Mouse (Mus musculus) MEL (cell line): ENCODE measurements around the gene Plxna4.

ENCODE experiments used
- BHLHE40 ChIP-seq: IDR thresholded peaks from 2 replicates; pipeline ENCODE4 v1.6.1; 2012; ENCODE audit warnings: low read depth, mild to moderate bottlenecking, inconsistent platforms, low read length, improper control_type of control experiment, borderline replicate concordance
- CTCF ChIP-seq, 3 experiments: IDR thresholded peaks in 2 of 3; conservative IDR thresholded peaks in 1 of 3; 2 replicates each; pipeline ENCODE4 v1.5.1; 2011 to 2012; ENCODE audit warnings: low read length in 3 of 3, low read depth in 2 of 3, mild to moderate bottlenecking in 2 of 3, improper control_type of control experiment in 1 of 3, inconsistent platforms in 1 of 3, mixed read lengths in 1 of 3, moderate library complexity in 1 of 3; ENCODE audit not compliant: control insufficient read depth in 1 of 3, insufficient read depth in 1 of 3, poor library complexity in 1 of 3, severe bottlenecking in 1 of 3
- E2F4 ChIP-seq: IDR thresholded peaks from 2 replicates; pipeline ENCODE4 v1.6.1; 2011; ENCODE audit warnings: low read depth, low read length, improper control_type of control experiment, borderline replicate concordance
- ELF1 ChIP-seq: IDR thresholded peaks from 2 replicates; pipeline ENCODE4 v1.6.1; 2014; ENCODE audit warnings: low read depth, mild to moderate bottlenecking, inconsistent platforms, low read length, improper control_type of control experiment, moderate library complexity
- MAX ChIP-seq: IDR thresholded peaks from 2 replicates; pipeline ENCODE4 v1.6.1; 2011; ENCODE audit warnings: low read length, improper control_type of control experiment
- POLR2A ChIP-seq, 2 experiments: IDR thresholded peaks; 2 replicates each; pipeline ENCODE4 v1.6.1; 2011 to 2012; ENCODE audit warnings: low read length in 2 of 2, mild to moderate bottlenecking in 2 of 2, control low read depth in 1 of 2, improper control_type of control experiment in 1 of 2, low read depth in 1 of 2, moderate library complexity in 1 of 2; ENCODE audit not compliant: control insufficient read depth in 1 of 2, insufficient read depth in 1 of 2, poor library complexity in 1 of 2
- POLR2AphosphoS5 ChIP-seq: IDR thresholded peaks from 2 replicates; pipeline ENCODE4 v1.6.1; 2012; ENCODE audit warnings: low read depth, borderline replicate concordance, mild to moderate bottlenecking, inconsistent platforms, low read length, moderate library complexity, mixed read lengths
- TAL1 ChIP-seq: IDR thresholded peaks from 2 replicates; pipeline ENCODE4 v1.6.1; 2012; ENCODE audit warnings: mild to moderate bottlenecking, inconsistent platforms, low read length, moderate library complexity, mixed read lengths
- TBP ChIP-seq: IDR thresholded peaks from 2 replicates; pipeline ENCODE4 v1.8.0; 2011; ENCODE audit warnings: low read depth, low read length, improper control_type of control experiment
- ZKSCAN1 ChIP-seq: IDR thresholded peaks from 2 replicates; pipeline ENCODE4 v1.6.1; 2012; ENCODE audit warnings: low read depth, mild to moderate bottlenecking, inconsistent platforms, low read length, improper control_type of control experiment, moderate library complexity

- no peak for TF ChIP-seq POLR2A (IDR thresholded peaks at IDR 0.05; ENCODE audit: control insufficient read depth in 1 of 2, insufficient read depth in 1 of 2, low read depth in 1 of 2, low read length in 2 of 2, poor library complexity in 1 of 2)
- no peak for TF ChIP-seq TAL1
- no peak for TF ChIP-seq ELF1
- TF ChIP-seq MAX: no peak
- no peak for TF ChIP-seq CTCF (IDR thresholded peaks at IDR 0.05 in 2 of 3, conservative IDR thresholded peaks at IDR 0.05 in 1 of 3; ENCODE audit: control insufficient read depth in 1 of 3, insufficient read depth in 1 of 3, low read depth in 2 of 3, low read length in 3 of 3, poor library complexity in 1 of 3, severe bottlenecking in 1 of 3)
- TF ChIP-seq BHLHE40: no peak
- no peak for TF ChIP-seq POLR2AphosphoS5
- TF ChIP-seq TBP: no peak
- TF ChIP-seq ZKSCAN1: no peak
- no peak for TF ChIP-seq E2F4
These were observed 434.8 kb downstream of the Plxna4 start for GRCm38 (mm10) chr6:32153170-32153569.
